Mouse (Mus musculus) heart, embryonic 15.5 days (tissue): ENCODE results near the gene Ctsl. TPM values are rescaled to one million over a fixed set of nuclear protein-coding genes. Genes with fewer than 3 reads are reported as not detected.

ENCODE experiments used
- ATAC-seq: fragments of 200-750 bp; cut with Nextera tagmentation; replicated peaks from 2 replicates; pipeline ENCODE4 v1.8.0; 2017; ENCODE audit warnings: low read depth, moderate TSS enrichment; ENCODE audit not compliant: insufficient number of reproducible peaks, insufficient read depth, low FRiP score
- H3K27ac ChIP-seq: fragments of 300-500 bp; sonication (generic); 2 replicates; pipeline ENCODE4 v1.5.1; 2015; ENCODE audit warnings: mild to moderate bottlenecking, inconsistent platforms
- H3K27me3 ChIP-seq: fragments of 300-500 bp; sonication (generic); 2 replicates; pipeline ENCODE4 v1.6.1; 2015; ENCODE audit warnings: inconsistent platforms
- H3K36me3 ChIP-seq: fragments of 300-500 bp; sonication (generic); 2 replicates; pipeline ENCODE4 v1.6.1; 2015; ENCODE audit warnings: mild to moderate bottlenecking, inconsistent platforms
- H3K4me1 ChIP-seq: fragments of 300-500 bp; sonication (generic); replicated peaks from 2 replicates; pipeline ENCODE4 v1.6.1; 2015; ENCODE audit warnings: inconsistent platforms
- H3K4me2 ChIP-seq: fragments of 300-500 bp; sonication (generic); 2 replicates; pipeline ENCODE4 v1.6.1; 2015; ENCODE audit warnings: inconsistent platforms, mild to moderate bottlenecking, moderate library complexity
- H3K4me3 ChIP-seq: fragments of 300-500 bp; sonication (generic); 2 replicates; pipeline ENCODE4 v1.5.1; 2015; ENCODE audit warnings: mild to moderate bottlenecking, inconsistent platforms
- H3K9ac ChIP-seq: fragments of 300-500 bp; sonication (generic); 2 replicates; pipeline ENCODE4 v1.6.1; 2015; ENCODE audit warnings: mild to moderate bottlenecking, inconsistent platforms
- H3K9me3 ChIP-seq: fragments of 300-500 bp; sonication (generic); replicated peaks from 2 replicates; pipeline ENCODE4 v1.6.1; 2016; ENCODE audit warnings: inconsistent platforms
- WGBS: fragments of 180-500 bp; shearing (Covaris S2); methylation state at CpG from one replicate; pipeline ENCODE4 v1.1.7; 2015; ENCODE audit warnings: mixed read lengths; 5-methylcytosine and 5-hydroxymethylcytosine counted together
- polyA plus RNA-seq: library from polyadenylated mRNA; unstranded; fragments of >200 nt; fragmentation: Nextera tagmentation; extraction: Ambion mirVana; gene quantifications from 2 replicates; pipeline ENCODE4 v1.2.1, GENCODE M21; 2015

Ctsl gene
- polyA plus RNA-seq, 1 experiment from 2014 or later, result 246 TPM

DNA sequence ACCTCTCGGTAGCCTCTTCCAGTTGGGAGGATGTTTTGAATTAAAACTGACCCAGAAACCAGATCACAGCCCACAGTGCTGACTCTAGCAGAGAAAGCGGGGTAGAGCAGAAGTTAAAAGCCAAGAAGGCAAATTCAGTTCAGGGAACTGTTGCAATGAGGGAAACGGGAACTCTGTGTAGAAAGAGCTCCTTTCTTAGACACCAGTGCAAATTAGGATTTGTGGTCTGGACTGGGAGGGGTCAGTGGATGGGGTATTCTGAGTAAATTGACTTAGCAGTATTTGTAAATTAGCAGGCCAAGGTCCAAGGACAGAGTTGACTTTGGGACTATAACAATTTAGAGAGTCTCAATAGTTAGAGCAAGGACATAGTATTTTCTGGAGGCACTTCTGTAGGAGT, 31.3 kb upstream of the Ctsl start:
- no peak for ATAC-seq
- H3K27me3 ChIP-seq, result no peaks in the 10 kb centered on the region
- H3K9ac ChIP-seq, result no peak overlapping the region
- H3K4me2 ChIP-seq, result no peak overlapping the region
- H3K36me3 ChIP-seq, result no peaks in the 10 kb centered on the region
- H3K9me3 ChIP-seq, result no peaks in the 10 kb centered on the region
- no peak overlapping the region for H3K4me3 ChIP-seq
- H3K27ac ChIP-seq, result peak overlapping the region; percentile 50
- WGBS, result 51% methylated on average over 3 of the region's 3 CpGs
- peaks cover 15% of the 10 kb centered on the region for H3K4me1 ChIP-seq

DNA sequence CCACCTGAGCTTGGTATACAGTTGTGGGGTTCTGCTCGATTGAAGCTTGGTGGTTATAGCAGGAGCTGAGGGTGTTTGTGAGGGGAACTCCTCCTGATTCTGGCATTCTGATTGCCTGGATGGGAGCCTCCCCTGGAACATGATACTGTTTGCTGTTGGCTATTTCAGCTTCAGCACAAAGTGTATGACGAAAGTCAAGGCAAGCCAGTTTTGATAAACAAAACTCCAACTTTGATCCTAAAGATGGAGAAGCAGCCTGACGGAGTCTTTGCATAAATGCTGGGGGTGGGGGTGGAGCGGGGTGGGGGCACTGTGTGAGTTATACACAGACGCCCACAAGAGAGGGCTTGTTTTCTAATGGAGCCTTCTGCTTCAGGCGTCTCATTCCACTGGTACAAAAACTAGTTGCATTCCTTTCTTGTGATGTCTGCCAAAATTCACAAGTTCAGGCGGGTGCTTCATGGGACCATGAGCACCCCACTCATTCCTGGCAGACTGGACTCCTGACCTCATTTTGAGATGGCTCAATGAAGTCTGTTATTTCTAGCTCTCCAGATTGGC, 30.2 kb upstream of the Ctsl start:
- Histone ChIP-seq H3K27ac (peak overlapping the region; percentile 50), H3K4me2 (peak overlapping the region; percentile 22), H3K9ac (no peak overlapping the region), H3K9me3 (no peaks in the 10 kb centered on the region), H3K27me3 (no peaks in the 10 kb centered on the region), H3K36me3 (no peaks in the 10 kb centered on the region), H3K4me3 (no peak overlapping the region), H3K4me1 (peaks cover 16% of the 10 kb centered on the region)
- 31% methylated on average over 7 of the region's 7 CpGs for WGBS
- peak; percentile 64 for ATAC-seq

DNA sequence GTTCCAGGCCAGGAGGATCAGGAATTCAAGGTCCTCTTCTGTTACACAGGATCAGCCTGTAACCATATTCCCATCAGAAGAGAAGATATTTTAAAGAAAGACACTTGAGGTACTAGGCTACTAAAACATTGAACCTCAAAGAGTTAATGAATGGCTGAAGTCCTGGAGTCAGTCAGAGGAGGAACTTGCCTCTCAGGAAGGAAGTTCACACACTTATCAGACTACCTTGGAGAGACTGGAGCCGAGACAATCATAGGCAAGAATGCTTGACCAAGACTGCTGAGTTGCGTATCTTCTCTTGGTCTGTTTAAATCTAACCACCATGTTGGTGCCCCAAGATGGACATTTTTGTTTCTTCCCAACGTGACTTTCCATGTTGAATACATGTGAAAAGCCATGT, 29.2 kb upstream of the Ctsl start:
- H3K36me3 ChIP-seq, result no peaks in the 10 kb centered on the region
- no peak overlapping the region for H3K4me2 ChIP-seq
- ATAC-seq, result no peak
- peaks cover 12% of the 10 kb centered on the region for H3K4me1 ChIP-seq
- H3K27ac ChIP-seq, result 0 out of 2 replicates have a peak overlapping the region, but pooled peaks have one; percentile 50
- H3K4me3 ChIP-seq, result no peak overlapping the region
- no peaks in the 10 kb centered on the region for H3K27me3 ChIP-seq
- H3K9ac ChIP-seq, result no peak overlapping the region
- WGBS, result 58% methylated on average over 3 of the region's 3 CpGs
- no peaks in the 10 kb centered on the region for H3K9me3 ChIP-seq

DNA sequence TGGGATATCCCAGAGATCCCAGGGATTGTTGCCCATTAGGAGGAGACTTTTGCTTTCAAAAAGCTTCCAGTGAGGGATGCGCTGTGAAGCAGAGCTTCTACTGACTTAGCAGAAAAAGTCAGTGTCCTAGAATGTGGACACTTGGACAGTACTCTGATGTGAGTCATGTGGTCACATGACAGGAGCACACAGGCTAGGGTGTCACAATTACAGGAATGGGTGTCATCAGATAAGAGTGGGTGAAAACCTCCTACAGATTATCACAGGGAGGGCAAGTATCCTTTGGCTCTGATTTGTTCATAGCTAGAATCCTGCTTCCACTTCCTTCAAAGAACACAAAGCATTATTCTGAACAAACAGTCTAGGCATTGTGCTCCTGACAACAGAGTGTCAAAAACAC, 27.4 kb upstream of the Ctsl start:
- Histone ChIP-seq H3K36me3 (no peaks in the 10 kb centered on the region), H3K9ac (no peak overlapping the region), H3K9me3 (no peaks in the 10 kb centered on the region), H3K27ac (no peak overlapping the region), H3K27me3 (no peaks in the 10 kb centered on the region), H3K4me1 (peaks cover 12% of the 10 kb centered on the region), H3K4me2 (no peak overlapping the region), H3K4me3 (no peak overlapping the region)
- ATAC-seq, result no peak
- 95% methylated on average over 1 of the region's 1 CpGs for WGBS

DNA sequence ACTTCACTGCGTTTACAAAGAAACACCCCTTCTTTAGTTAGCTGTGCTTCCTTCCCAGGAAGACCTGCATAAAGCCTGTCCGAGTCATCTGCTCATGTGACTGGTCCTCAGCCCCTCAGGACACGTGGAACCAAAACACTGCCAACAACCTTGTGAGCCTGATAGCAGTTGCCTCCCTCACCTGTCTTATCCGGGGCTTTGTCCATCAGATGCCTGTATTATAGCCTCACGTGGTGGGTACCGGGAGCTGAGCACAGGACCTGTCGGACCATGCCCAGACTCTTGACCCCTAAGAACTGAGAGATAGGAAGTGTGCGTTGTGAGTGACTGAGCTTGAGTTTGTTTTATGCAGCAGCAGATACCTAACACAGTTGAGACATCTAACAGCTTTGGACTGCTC, 26.3 kb upstream of the Ctsl start:
- no peaks in the 10 kb centered on the region for H3K36me3 ChIP-seq
- no peaks in the 10 kb centered on the region for H3K27me3 ChIP-seq
- H3K4me2 ChIP-seq, result no peak overlapping the region
- H3K9me3 ChIP-seq, result no peaks in the 10 kb centered on the region
- WGBS, result 37% methylated on average over 8 of the region's 8 CpGs
- H3K4me1 ChIP-seq, result peaks cover 12% of the 10 kb centered on the region
- H3K27ac ChIP-seq, result no peak overlapping the region
- ATAC-seq, result no peak
- no peak overlapping the region for H3K9ac ChIP-seq
- H3K4me3 ChIP-seq, result no peak overlapping the region

DNA sequence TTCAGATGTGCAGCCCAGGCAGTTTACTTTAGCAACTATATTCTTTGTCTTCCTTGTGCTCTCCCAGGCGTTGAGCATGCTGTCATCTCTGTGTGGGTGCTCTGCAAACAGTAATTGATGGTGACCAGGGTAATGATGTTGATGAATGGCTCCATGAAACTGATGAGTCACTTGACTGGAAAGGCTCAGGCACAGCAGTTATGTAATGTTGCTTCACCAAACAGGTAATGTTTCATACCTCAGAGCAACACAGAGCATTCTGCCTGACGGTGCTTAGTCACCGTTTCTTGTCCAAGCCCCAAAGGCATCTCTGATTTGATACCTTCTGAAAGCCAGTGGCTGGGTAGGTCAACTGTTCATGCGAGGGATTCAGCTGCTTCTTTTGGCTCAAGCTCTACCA, 17.7 kb upstream of the Ctsl start:
- no peaks in the 10 kb centered on the region for H3K36me3 ChIP-seq
- WGBS, result 65% methylated on average over 4 of the region's 4 CpGs
- ATAC-seq, result no peak
- no peaks in the 10 kb centered on the region for H3K27me3 ChIP-seq
- H3K4me3 ChIP-seq, result no peak overlapping the region
- no peak overlapping the region for H3K27ac ChIP-seq
- H3K9ac ChIP-seq, result no peak overlapping the region
- no peaks in the 10 kb centered on the region for H3K9me3 ChIP-seq
- H3K4me1 ChIP-seq, result no peaks in the 10 kb centered on the region
- no peak overlapping the region for H3K4me2 ChIP-seq

DNA sequence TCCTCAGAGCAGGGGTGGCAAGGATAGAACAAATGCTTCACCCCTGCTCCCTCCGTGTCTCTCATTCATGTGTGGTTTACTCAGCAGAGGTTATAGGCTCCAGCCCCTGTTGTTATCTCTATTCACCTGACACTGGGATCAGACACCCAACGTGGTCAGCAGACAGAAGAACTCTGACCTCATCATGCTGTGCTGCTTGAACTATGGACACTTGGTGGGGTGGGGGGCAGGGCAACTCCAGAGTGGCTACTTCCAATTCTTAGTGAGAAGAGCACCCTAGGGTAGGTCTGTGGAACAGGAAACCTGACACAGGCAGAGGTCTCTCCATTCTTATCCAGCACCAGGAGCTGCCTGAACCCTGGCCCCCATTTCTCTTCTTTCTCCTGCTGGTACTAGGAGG, 15.4 kb upstream of the Ctsl start:
- H3K27me3 ChIP-seq, result no peaks in the 10 kb centered on the region
- H3K9me3 ChIP-seq, result no peaks in the 10 kb centered on the region
- no peak overlapping the region for H3K27ac ChIP-seq
- no peaks in the 10 kb centered on the region for H3K36me3 ChIP-seq
- no peak overlapping the region for H3K4me3 ChIP-seq
- H3K4me2 ChIP-seq, result no peak overlapping the region
- WGBS, result 23% methylated on average over 2 of the region's 2 CpGs
- no peak overlapping the region for H3K9ac ChIP-seq
- H3K4me1 ChIP-seq, result no peaks in the 10 kb centered on the region
- no peak for ATAC-seq

DNA sequence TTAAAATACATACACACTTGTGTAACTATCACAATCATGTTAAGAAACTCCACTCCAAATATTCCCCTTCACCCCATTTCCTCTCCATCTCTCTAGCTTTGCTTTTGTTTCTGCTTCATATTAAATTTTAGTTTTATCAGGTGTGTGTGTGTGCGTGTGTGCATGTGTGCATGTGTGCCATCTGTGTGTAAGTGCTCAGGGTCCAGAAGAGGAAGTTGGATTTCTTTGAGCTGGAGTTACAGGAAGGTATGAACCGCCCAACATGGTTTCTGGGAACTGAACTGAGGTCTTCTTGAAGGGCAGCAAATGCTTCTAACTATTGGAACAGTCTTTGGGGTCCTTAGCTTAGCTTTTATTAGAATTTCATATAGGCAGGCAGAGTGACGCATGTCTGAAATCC, 14.2 kb upstream of the Ctsl start:
- Histone ChIP-seq H3K27me3 (no peaks in the 10 kb centered on the region), H3K27ac (no peak overlapping the region), H3K9me3 (no peaks in the 10 kb centered on the region), H3K9ac (no peak overlapping the region), H3K4me1 (no peaks in the 10 kb centered on the region), H3K4me3 (no peak overlapping the region), H3K4me2 (no peak overlapping the region), H3K36me3 (no peaks in the 10 kb centered on the region)
- WGBS, result 79% methylated on average over 3 of the region's 3 CpGs
- ATAC-seq, result no peak

DNA sequence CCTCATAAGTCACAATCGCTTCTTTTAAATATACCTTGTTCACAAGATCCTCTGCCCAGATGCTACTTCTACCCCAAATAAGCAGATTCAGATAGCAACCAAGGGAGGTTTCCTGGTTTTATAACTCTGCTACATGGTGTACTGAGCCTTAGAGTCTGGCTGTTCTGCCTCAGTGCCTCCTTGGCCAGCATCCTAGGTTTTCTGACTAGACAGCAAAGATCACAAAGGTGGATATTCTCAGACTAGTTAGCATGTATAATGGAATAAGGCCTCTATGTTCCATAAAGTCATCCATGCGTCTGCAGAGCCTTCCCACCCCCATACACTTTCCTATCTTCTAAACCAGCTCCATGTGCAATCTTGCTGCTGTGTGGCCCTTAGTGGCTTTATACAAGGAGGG, 9.6 kb upstream of the Ctsl start:
- H3K27me3 ChIP-seq, result no peaks in the 10 kb centered on the region
- no peak overlapping the region for H3K9ac ChIP-seq
- no peak for ATAC-seq
- H3K4me2 ChIP-seq, result no peak overlapping the region
- H3K9me3 ChIP-seq, result no peaks in the 10 kb centered on the region
- WGBS, result 88% methylated on average over 2 of the region's 2 CpGs
- no peak overlapping the region for H3K4me3 ChIP-seq
- H3K4me1 ChIP-seq, result peaks cover under 1% of the 10 kb centered on the region
- H3K36me3 ChIP-seq, result no peaks in the 10 kb centered on the region
- no peak overlapping the region for H3K27ac ChIP-seq

DNA sequence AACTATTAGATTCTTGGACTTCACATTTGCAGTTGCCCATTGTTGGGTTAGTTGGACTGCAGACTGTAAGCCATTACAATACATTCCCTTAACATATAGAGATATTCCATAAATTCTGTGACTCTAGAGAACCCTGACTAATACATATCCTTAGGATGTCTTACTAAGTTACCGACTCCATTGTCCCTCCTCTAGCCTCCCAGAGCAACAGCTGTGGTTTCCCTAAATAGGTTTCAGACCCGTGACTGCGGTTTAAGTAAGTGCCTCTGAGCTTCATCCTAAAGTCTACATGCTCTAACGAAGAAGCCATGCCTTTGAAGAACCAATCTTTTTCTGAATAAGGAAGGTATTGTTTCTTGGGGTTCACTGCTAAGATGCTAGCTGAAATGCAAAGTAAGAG, 7.9 kb upstream of the Ctsl start:
- Histone ChIP-seq H3K9me3 (no peaks in the 10 kb centered on the region), H3K4me1 (peaks cover 9% of the 10 kb centered on the region), H3K27ac (no peak overlapping the region), H3K4me3 (no peak overlapping the region), H3K27me3 (no peaks in the 10 kb centered on the region), H3K4me2 (no peak overlapping the region), H3K36me3 (no peaks in the 10 kb centered on the region), H3K9ac (no peak overlapping the region)
- ATAC-seq, result no peak
- WGBS, result 80% methylated on average over 4 of the region's 4 CpGs

DNA sequence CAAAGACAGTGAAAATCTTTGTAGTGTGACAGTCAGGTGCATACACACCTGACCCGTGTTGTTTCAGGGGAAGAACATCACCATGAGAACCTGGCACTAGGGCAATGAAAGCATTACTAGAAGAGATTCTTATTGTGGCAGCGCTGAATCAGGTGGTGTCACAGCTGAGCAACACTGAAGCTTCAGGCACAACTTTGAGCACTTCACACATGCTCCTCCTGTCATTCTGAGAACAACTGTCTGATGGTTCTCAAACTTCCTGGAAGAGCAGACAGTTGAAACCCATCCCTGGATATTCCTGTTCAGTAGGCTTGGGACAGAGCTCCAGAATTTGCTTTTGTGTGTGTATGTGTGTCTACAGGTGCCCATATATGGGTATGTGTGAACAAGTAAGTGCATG, 5.8 kb upstream of the Ctsl start:
- ATAC-seq, result no peak
- 87% methylated on average over 2 of the region's 2 CpGs for WGBS

DNA sequence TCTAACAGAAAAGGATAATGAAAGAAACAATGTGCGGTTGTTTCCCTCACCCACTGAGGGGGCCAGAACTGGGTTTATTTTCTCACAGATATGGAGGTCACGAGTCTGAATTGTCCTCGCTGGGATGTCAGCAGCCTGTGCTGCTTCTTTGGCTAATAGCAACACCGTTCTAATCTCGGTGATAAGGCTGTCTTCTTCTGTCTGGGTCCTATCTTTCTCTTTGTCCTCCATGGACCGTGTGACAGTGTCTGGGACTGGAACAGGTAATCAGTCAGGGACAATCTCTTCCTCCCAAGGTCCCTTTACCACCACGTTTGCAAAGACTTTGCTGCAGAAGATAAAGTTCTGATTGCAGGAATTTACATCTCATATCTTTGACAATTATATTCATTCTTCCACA, 4.5 kb upstream of the Ctsl start:
- H3K9ac ChIP-seq, result no peak overlapping the region
- ATAC-seq, result no peak
- H3K27ac ChIP-seq, result no peak overlapping the region
- no peaks in the 10 kb centered on the region for H3K9me3 ChIP-seq
- H3K27me3 ChIP-seq, result no peaks in the 10 kb centered on the region
- H3K36me3 ChIP-seq, result no peaks in the 10 kb centered on the region
- H3K4me1 ChIP-seq, result peaks cover 13% of the 10 kb centered on the region
- no peak overlapping the region for H3K4me3 ChIP-seq
- 14% methylated on average over 7 of the region's 7 CpGs for WGBS
- H3K4me2 ChIP-seq, result no peak overlapping the region

More for the DNA sequence above, 5.8 kb upstream of the Ctsl start:
- no peak overlapping the region for H3K27ac ChIP-seq
- H3K36me3 ChIP-seq, result no peaks in the 10 kb centered on the region
- H3K4me3 ChIP-seq, result no peak overlapping the region
- H3K9ac ChIP-seq, result no peak overlapping the region
- peaks cover 10% of the 10 kb centered on the region for H3K4me1 ChIP-seq
- no peaks in the 10 kb centered on the region for H3K9me3 ChIP-seq
- no peak overlapping the region for H3K4me2 ChIP-seq
- no peaks in the 10 kb centered on the region for H3K27me3 ChIP-seq
